Mouse (Mus musculus) adrenal gland, postnatal 10 days (tissue): ENCODE data around the gene Plbd2. TPM values are rescaled to one million over a fixed set of nuclear protein-coding genes. Genes with fewer than 3 reads are reported as not detected.

Source experiments
- DNase-seq: peaks from one replicate; pipeline ENCODE4 v3.0.0; 2021; ENCODE audit warnings: mixed read lengths
- total RNA-seq, 2 experiments: library from RNA; stranded (reverse); gene quantifications; 2 replicates each; pipeline ENCODE4 v1.2.3; 2021

Plbd2 gene
- total RNA-seq, 2 experiments from 2014 or later, result 61.8 to 64.4 TPM

DNA sequence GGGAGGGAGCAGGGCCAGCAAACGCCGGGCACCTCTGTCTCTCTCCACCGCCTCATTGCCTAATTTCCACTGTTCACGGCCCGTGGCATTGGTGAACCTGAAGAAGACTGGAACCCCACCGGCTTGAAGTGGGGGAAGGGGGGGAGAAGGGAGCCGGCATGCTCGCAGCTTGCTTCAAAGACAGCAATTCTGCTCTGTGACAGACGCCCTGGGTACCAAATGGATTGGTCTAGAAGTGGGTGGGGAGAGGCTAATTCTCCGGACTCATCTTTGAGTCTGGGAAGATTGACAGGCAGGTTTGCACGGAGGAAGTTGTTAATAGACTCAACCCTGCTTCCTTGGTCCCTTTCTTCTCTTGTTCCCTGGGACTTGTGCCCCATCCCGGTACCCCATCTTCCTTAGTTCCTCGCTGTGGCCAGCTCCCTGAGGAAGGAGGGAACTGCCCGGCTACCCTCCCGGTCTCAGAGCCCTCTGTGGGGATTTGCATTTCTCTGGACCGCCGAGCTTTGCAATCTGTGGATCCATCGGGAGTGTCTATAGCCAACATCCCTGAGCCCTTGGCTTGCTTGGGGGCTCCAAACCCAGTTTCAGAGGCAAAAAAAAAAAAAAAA, 66.4 kb downstream of the Plbd2 start:
- no peak for DNase-seq

- no peak for DNase-seq
Observed at GRCm38 (mm10) chr5:120435731-120436501, 67.5 kb downstream of the Plbd2 start.

DNA sequence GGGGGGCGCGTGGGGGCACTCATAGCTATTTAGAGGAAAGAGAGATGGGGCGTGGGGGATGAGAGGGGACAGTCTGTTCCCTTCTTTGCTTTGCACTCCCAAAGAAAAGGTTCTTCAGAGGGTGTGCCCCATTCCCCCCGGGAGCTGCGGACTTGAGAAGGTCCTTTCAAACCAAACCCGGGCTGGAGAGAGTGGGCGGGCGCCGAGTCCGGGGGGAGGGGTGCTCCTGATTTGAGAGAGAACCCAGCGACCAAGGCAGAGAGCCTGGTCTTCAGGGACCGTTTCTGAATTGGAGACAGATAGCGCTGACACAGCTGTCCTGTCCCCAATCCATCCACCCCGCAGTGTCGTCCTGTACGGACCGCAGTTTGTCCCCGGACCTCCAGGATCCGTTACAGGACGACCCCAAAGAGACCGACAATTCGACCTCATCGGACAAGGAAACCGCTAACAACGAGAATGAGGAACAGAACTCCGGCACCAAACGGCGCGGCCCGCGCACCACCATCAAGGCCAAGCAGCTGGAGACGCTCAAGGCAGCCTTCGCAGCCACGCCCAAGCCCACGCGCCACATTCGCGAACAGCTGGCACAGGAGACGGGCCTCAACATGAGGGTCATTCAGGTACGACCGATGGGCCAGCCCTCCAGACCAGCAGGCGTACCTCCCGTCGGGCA, 68.3 kb downstream of the Plbd2 start:
- DNase-seq, result no peak

DNA sequence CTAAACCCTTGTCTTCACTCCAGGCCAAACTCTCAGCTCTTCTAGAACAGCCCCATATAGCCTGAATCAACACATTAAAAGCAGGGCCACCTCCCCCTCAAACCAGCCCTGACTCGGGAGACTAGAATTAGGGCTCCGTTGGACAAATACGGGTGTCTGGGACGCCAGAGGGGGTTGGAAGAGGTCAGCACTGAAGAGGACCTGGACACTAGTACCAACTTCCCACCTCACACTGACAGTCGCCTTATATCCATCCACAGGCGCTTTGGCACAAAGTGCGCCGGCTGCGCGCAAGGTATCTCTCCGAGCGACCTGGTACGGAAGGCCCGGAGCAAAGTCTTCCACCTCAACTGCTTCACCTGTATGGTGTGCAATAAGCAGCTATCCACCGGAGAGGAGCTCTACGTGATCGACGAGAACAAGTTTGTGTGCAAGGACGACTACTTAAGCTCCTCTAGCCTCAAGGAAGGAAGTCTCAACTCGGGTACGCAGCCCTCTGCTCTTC, 69.1 kb downstream of the Plbd2 start:
- no peak for DNase-seq

Other genes with a start within 250 kb of the Plbd2 start
- not detected for gene Lhx5, start 71.9 kb downstream of the Plbd2 start, total RNA-seq
- gene Sdsl, start 30.8 kb downstream of the Plbd2 start, total RNA-seq, result 10 to 100 TPM; 33.5 to 38.3 TPM
- gene Sds, start 27.1 kb downstream of the Plbd2 start, total RNA-seq, result 10 to 100 TPM in 1 of 2 experiments, 1 to 10 TPM in 1; 2.5 to 20.1 TPM
- gene Slc8b1, start 7.5 kb upstream of the Plbd2 start, total RNA-seq, result 10 to 100 TPM; 35.2 to 39.3 TPM
- gene Tpcn1, start 85.0 kb upstream of the Plbd2 start, total RNA-seq, result 10 to 100 TPM; 53.1 to 60.4 TPM
- under 1 TPM; 0.42 to 0.51 TPM for gene Iqcd, start 85.4 kb upstream of the Plbd2 start, total RNA-seq
- 10 to 100 TPM; 12.9 to 17.4 TPM for gene Rita1, start 109.0 kb upstream of the Plbd2 start, total RNA-seq
- 10 to 100 TPM; 36.0 to 36.1 TPM for gene Ddx54, start 109.1 kb upstream of the Plbd2 start, total RNA-seq
- under 1 TPM in 1 of 2 experiments, not detected in 1; 0.42 TPM for gene Cfap73, start 130.6 kb upstream of the Plbd2 start, total RNA-seq
- 1 to 10 TPM; 6.9 to 8.9 TPM for gene Rasal1, start 145.2 kb upstream of the Plbd2 start, total RNA-seq
- gene Dtx1, start 208.3 kb upstream of the Plbd2 start, total RNA-seq, result 1 to 10 TPM; 7.4 to 9.2 TPM
- under 1 TPM; 0.09 to 0.24 TPM for gene Oas2, start 246.2 kb upstream of the Plbd2 start, total RNA-seq